Mouse (Mus musculus) layer of hippocampus, postnatal 10 days (tissue): ENCODE measurements around the gene 4932438H23Rik. TPM values are rescaled to one million over a fixed set of nuclear protein-coding genes. Genes with fewer than 3 reads are reported as not detected.

Experiments
- DNase-seq, 2 experiments: peaks; one replicate each; pipeline ENCODE4 v3.0.0; 2021; ENCODE audit warnings: low spot score in 2 of 2
- total RNA-seq, 2 experiments: library from RNA; stranded (reverse); gene quantifications; 2 replicates each; pipeline ENCODE4 v1.2.3; 2021

4932438H23Rik gene
- total RNA-seq, 2 experiments from 2014 or later, result 1.3 to 1.4 TPM

DNA sequence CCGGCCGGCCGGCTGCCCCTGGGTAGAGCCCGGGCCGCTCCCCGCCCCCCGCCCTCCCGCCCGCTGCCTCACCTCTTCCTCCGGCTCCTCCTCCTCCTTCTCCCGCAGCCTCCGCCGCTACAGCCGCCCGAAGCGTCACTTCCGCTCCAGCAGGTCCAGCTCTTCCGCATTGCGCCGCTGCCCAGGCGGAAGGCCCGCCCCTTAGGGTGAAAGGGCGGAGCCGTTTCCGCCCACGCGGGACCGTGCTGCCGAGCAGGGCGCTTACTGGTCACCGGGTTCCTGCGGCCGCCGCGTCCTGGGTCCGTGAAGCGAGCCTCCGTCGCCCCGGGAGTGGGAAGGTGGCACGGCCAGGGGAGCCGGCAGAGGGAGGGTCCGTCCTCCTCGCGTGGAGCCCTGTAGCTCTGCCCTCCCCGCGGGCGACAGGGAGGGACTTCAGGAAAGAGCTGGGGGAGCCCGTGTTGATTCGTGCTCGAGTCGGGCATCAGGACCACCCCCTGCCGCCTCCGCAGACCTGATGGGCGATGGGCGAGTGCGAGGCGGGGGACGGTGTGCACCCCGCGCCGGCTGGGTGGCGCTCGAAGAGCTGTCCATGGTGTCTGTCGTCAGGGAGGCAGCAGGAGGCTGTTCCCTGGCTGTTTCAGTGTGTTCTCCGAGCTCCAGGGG lies 83.8 kb downstream of the 4932438H23Rik start, which contains the start of gene Synj1:
Synj1 (minus strand) TSS at position 288 of the 663 bp plus-strand sequence.
- DNase-seq, result peak; percentile 87 to 94

- no peak for DNase-seq
These were observed 84.3 kb downstream of the 4932438H23Rik start for GRCm38 (mm10) chr16:91010581-91011020.

DNA sequence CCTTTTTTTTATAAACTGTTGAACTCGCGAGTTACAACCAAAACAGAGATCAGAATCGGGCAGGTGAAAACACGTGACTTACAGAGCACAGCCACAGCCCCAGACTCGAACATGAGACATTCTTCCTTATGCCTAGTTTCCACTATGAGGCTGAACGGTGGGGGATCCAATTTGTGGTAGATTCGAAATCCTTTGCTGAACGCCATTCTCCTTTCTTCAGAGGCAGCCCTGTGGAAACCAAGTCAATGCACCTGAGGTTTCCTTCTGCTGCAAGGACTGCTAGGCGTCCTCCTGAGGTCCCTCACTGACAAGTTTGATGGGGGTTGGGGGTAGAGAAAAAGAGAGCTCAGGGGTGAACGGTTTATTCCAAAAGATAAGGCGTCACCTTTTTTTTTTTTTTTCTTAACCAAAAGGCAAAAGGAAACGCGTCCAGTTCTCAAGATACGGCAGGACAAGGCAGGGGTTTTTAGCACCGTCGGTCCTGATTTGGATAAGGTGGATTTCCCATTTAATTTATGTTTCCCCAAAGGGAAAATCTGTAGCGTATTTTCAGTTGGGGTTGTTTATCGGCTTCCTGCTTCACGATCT lies 84.9 kb downstream of the 4932438H23Rik start:
- no peak for DNase-seq

DNA sequence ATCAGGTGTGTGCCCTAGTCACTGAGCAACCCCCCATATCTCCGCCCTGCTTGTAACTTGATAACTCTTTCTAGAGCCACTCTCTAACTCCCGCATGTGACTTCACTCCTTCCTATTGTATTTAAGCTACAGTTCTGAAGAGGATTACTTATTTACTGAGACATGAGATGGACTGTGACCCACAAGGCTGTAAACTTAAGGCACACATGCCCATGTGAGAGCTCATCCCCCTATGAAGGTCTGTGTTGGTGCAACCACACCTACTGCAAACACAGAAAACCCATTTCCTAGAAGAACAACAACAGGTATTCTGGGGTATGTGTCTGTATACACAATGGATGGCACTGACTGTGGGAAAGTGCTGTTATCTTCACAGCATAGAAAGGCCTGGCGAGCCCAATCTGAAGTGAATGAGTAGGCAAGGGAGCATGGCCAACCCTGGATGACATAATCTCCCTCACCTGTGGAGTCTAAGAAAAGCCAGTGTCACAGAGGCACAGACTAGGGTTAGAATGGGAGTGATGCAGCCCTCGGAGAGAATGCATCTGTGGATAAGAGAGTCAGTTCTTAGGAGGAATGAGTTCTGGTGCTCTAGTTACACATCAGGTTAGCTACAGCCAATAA lies 89.9 kb downstream of the 4932438H23Rik start:
- no peak for DNase-seq

Other genes with a start within 250 kb of the 4932438H23Rik start
- gene Cfap298, start 160.0 kb downstream of the 4932438H23Rik start, total RNA-seq, result 10 to 100 TPM; 39.7 to 40.8 TPM
- 100 to 1,000 TPM; 257 to 270 TPM for gene Synj1, start 83.8 kb downstream of the 4932438H23Rik start, total RNA-seq
- gene Paxbp1, start 50.6 kb downstream of the 4932438H23Rik start, total RNA-seq, result 10 to 100 TPM; 69.9 to 89.4 TPM
- 10 to 100 TPM; 36.0 to 44.8 TPM for gene Olig2, start 130.3 kb upstream of the 4932438H23Rik start, total RNA-seq
- gene Olig1, start 174.7 kb upstream of the 4932438H23Rik start, total RNA-seq, result 100 to 1,000 TPM; 159 to 174 TPM